Mouse (Mus musculus): ENCODE data around the gene Gm867.

- TF ChIP-seq CTCF (IDR thresholded peaks at IDR 0.05; ENCODE audit: low read depth) (no peak), EP300 (IDR thresholded peaks at IDR 0.05; ENCODE audit: low read depth) (no peak)
Measured at GRCm38 (mm10) chr10:75944066-75944772, 3.7 kb upstream of the Gm867 start.
